Mouse (Mus musculus): ENCODE data around the gene Trim44.
A peak's percentile ranks its signal among the peaks of the same experiment; 100 is the strongest.

Trim44 gene

GRCm38 (mm10) chr2:102407363-102408184 lies at the start of gene Trim44:
Trim44 (minus strand) TSS chr2:102407828.
- peak; percentile 55 for DNase-seq

GRCm38 (mm10) chr2:102455126-102455525 lies 47.5 kb upstream of the Trim44 start:
- no peak for DNase-seq

- peak; percentile 28 to 68 for DNase-seq
Measured at GRCm38 (mm10) chr2:102453447-102453846, 45.8 kb upstream of the Trim44 start.

- peak; percentile 83 to 86 for DNase-seq
Measured at GRCm38 (mm10) chr2:102451671-102452549, 44.3 kb upstream of the Trim44 start, which contains the start of gene Fjx1. Fjx1 (minus strand) TSS chr2:102452499.

GRCm38 (mm10) chr2:102450761-102451670 lies 43.4 kb upstream of the Trim44 start:
- peak; percentile 65 to 74 for DNase-seq

GRCm38 (mm10) chr2:102450248-102450760 lies 42.7 kb upstream of the Trim44 start:
- DNase-seq: peak; percentile 82 to 86

- peak; percentile 64 to 74 for DNase-seq
Measured at GRCm38 (mm10) chr2:102449630-102450247, 42.1 kb upstream of the Trim44 start.

- no peak for DNase-seq
Measured at GRCm38 (mm10) chr2:102449056-102449455, 41.4 kb upstream of the Trim44 start.

- DNase-seq: no peak
Measured at GRCm38 (mm10) chr2:102447831-102448230, 40.2 kb upstream of the Trim44 start.

- DNase-seq: no peak
Measured at GRCm38 (mm10) chr2:102446851-102447250, 39.2 kb upstream of the Trim44 start.

- no peak for DNase-seq
Measured at GRCm38 (mm10) chr2:102437357-102438030, 29.9 kb upstream of the Trim44 start.

GRCm38 (mm10) chr2:102433879-102434278 lies 26.3 kb upstream of the Trim44 start:
- DNase-seq: no peak

- DNase-seq: no peak
Measured at GRCm38 (mm10) chr2:102431084-102431483, 23.5 kb upstream of the Trim44 start.

- DNase-seq: no peak
Measured at GRCm38 (mm10) chr2:102427974-102428373, 20.3 kb upstream of the Trim44 start.

- no peak for DNase-seq
Measured at GRCm38 (mm10) chr2:102426434-102426833, 18.8 kb upstream of the Trim44 start.

- peak; percentile 57 to 70 for DNase-seq
Measured at GRCm38 (mm10) chr2:102416149-102416743, 8.6 kb upstream of the Trim44 start.

- DNase-seq: no peak
Measured at GRCm38 (mm10) chr2:102412738-102413137, 5.1 kb upstream of the Trim44 start.

- no peak for DNase-seq
Measured at GRCm38 (mm10) chr2:102410615-102411014, 3.0 kb upstream of the Trim44 start.

GRCm38 (mm10) chr2:102409741-102410140 lies 2.1 kb upstream of the Trim44 start:
- DNase-seq: no peak
